Mouse (Mus musculus): Measurements from ENCODE around the gene Lrrc10b. TPM values are rescaled to one million over a fixed set of nuclear protein-coding genes. Genes with fewer than 3 reads are reported as not detected.

Gene Lrrc10b
- polyA plus RNA-seq (2014; fragmentation: Illumina TruSeq; extraction: RNeasy Lipid Tissue Mini Kit (QIAGEN cat#74804); ENCODE audit: low read depth, low replicate concordance), result 1.8 TPM

GRCm38 (mm10) chr19:10456752-10457483 lies at the start of gene Lrrc10b:
Gene Lrrc10b, minus strand, starts transcription at chr19:10457473.

GRCm38 (mm10) chr19:10482703-10483102 lies 25.4 kb upstream of the Lrrc10b start, which contains the start of gene Ppp1r32:
Gene Ppp1r32, minus strand, starts transcription at chr19:10482928.

Other genes with a start within 250 kb of the Lrrc10b start
- 0.36 TPM for gene Myrf, start 216.7 kb downstream of the Lrrc10b start, polyA plus RNA-seq (2014; fragmentation: Illumina TruSeq; extraction: RNeasy Lipid Tissue Mini Kit (QIAGEN cat#74804); ENCODE audit: low read depth, low replicate concordance)
- 0.04 TPM for gene Dagla, start 152.6 kb downstream of the Lrrc10b start, polyA plus RNA-seq (2014; fragmentation: Illumina TruSeq; extraction: RNeasy Lipid Tissue Mini Kit (QIAGEN cat#74804); ENCODE audit: low read depth, low replicate concordance)
- 3.8 TPM for gene Syt7, start 68.4 kb downstream of the Lrrc10b start, polyA plus RNA-seq (2014; fragmentation: Illumina TruSeq; extraction: RNeasy Lipid Tissue Mini Kit (QIAGEN cat#74804); ENCODE audit: low read depth, low replicate concordance)
- 26.0 TPM for gene Ppp1r32, start 25.5 kb upstream of the Lrrc10b start, polyA plus RNA-seq (2014; fragmentation: Illumina TruSeq; extraction: RNeasy Lipid Tissue Mini Kit (QIAGEN cat#74804); ENCODE audit: low read depth, low replicate concordance)
- gene Cpsf7, start 67.8 kb upstream of the Lrrc10b start, polyA plus RNA-seq (2014; fragmentation: Illumina TruSeq; extraction: RNeasy Lipid Tissue Mini Kit (QIAGEN cat#74804); ENCODE audit: low read depth, low replicate concordance), result 42.4 TPM
- 31.7 TPM for gene Sdhaf2, start 68.7 kb upstream of the Lrrc10b start, polyA plus RNA-seq (2014; fragmentation: Illumina TruSeq; extraction: RNeasy Lipid Tissue Mini Kit (QIAGEN cat#74804); ENCODE audit: low read depth, low replicate concordance)
- gene Tmem216, start 98.8 kb upstream of the Lrrc10b start, polyA plus RNA-seq (2014; fragmentation: Illumina TruSeq; extraction: RNeasy Lipid Tissue Mini Kit (QIAGEN cat#74804); ENCODE audit: low read depth, low replicate concordance), result 8.5 TPM
- 3.3 TPM for gene Cyb561a3, start 119.7 kb upstream of the Lrrc10b start, polyA plus RNA-seq (2014; fragmentation: Illumina TruSeq; extraction: RNeasy Lipid Tissue Mini Kit (QIAGEN cat#74804); ENCODE audit: low read depth, low replicate concordance)
- 16.5 TPM for gene Tmem138, start 119.9 kb upstream of the Lrrc10b start, polyA plus RNA-seq (2014; fragmentation: Illumina TruSeq; extraction: RNeasy Lipid Tissue Mini Kit (QIAGEN cat#74804); ENCODE audit: low read depth, low replicate concordance)
- gene Ddb1, start 147.9 kb upstream of the Lrrc10b start, polyA plus RNA-seq (2014; fragmentation: Illumina TruSeq; extraction: RNeasy Lipid Tissue Mini Kit (QIAGEN cat#74804); ENCODE audit: low read depth, low replicate concordance), result 101 TPM
- 31.6 TPM for gene Tkfc, start 148.2 kb upstream of the Lrrc10b start, polyA plus RNA-seq (2014; fragmentation: Illumina TruSeq; extraction: RNeasy Lipid Tissue Mini Kit (QIAGEN cat#74804); ENCODE audit: low read depth, low replicate concordance)
- gene Vwce, start 176.7 kb upstream of the Lrrc10b start, polyA plus RNA-seq (2014; fragmentation: Illumina TruSeq; extraction: RNeasy Lipid Tissue Mini Kit (QIAGEN cat#74804); ENCODE audit: low read depth, low replicate concordance), result 0.17 TPM
- gene Pga5, start 220.6 kb upstream of the Lrrc10b start, polyA plus RNA-seq (2014; fragmentation: Illumina TruSeq; extraction: RNeasy Lipid Tissue Mini Kit (QIAGEN cat#74804); ENCODE audit: low read depth, low replicate concordance), result not detected
- gene Vps37c, start 231.3 kb upstream of the Lrrc10b start, polyA plus RNA-seq (2014; fragmentation: Illumina TruSeq; extraction: RNeasy Lipid Tissue Mini Kit (QIAGEN cat#74804); ENCODE audit: low read depth, low replicate concordance), result 3.4 TPM

All from testis, adult 10 weeks (tissue).